Mouse (Mus musculus) embryonic facial prominence, embryonic 14.5 days (tissue): ENCODE measurements around the gene Clic6. TPM values are rescaled to one million over a fixed set of nuclear protein-coding genes. Genes with fewer than 3 reads are reported as not detected.

Experiments
- ATAC-seq: fragments of 200-750 bp; cut with Nextera tagmentation; 2 replicates; pipeline ENCODE4 v1.8.0; 2017; ENCODE audit warnings: low read depth, moderate number of reproducible peaks, moderate TSS enrichment
- DNase-seq: peaks from one replicate; pipeline ENCODE4 v3.0.0-alpha.2; 2015; ENCODE audit warnings: low spot score
- H3K27ac ChIP-seq: fragments of 300-500 bp; sonication (generic); replicated peaks from 2 replicates; pipeline ENCODE4 v1.5.1; 2014; ENCODE audit warnings: low read depth, mild to moderate bottlenecking, low read length, moderate library complexity
- H3K27me3 ChIP-seq: fragments of 300-500 bp; sonication (generic); replicated peaks from 2 replicates; pipeline ENCODE4 v1.6.1; 2014; ENCODE audit warnings: low read length; ENCODE audit not compliant: control insufficient read depth, insufficient read depth
- H3K36me3 ChIP-seq: fragments of 300-500 bp; sonication (generic); 2 replicates; pipeline ENCODE4 v1.6.1; 2014; ENCODE audit warnings: low read length, mixed read lengths; ENCODE audit not compliant: control insufficient read depth, insufficient read depth
- H3K4me1 ChIP-seq: fragments of 300-500 bp; sonication (generic); 2 replicates; pipeline ENCODE4 v1.6.1; 2014; ENCODE audit warnings: antibody characterized with exemption, low read length; ENCODE audit not compliant: control insufficient read depth, insufficient read depth
- H3K4me2 ChIP-seq: fragments of 300-500 bp; sonication (generic); 2 replicates; pipeline ENCODE4 v1.6.1; 2014; ENCODE audit warnings: low read depth, mild to moderate bottlenecking, low read length, moderate library complexity, mixed read lengths
- H3K4me3 ChIP-seq: fragments of 300-500 bp; sonication (generic); 2 replicates; pipeline ENCODE4 v1.5.1; 2014; ENCODE audit warnings: low read depth, mild to moderate bottlenecking, low read length
- H3K9ac ChIP-seq: fragments of 300-500 bp; sonication (generic); 2 replicates; pipeline ENCODE4 v1.6.1; 2014; ENCODE audit warnings: low read depth, mild to moderate bottlenecking, low read length, moderate library complexity, mixed read lengths
- H3K9me3 ChIP-seq: fragments of 300-500 bp; sonication (generic); 2 replicates; pipeline ENCODE4 v1.6.1; 2016; ENCODE audit warnings: low read length; ENCODE audit not compliant: control insufficient read depth
- WGBS: fragments of 180-500 bp; shearing (Covaris S2); extraction: QIAGEN DNeasy Blood & Tissue Kit; methylation state at CpG from one replicate; pipeline ENCODE4 v1.1.7; 2014; 5-methylcytosine and 5-hydroxymethylcytosine counted together
- polyA plus RNA-seq: library from polyadenylated mRNA; unstranded; fragments of >200 nt; fragmentation: Nextera tagmentation; extraction: Ambion mirVana; gene quantifications from 2 replicates; pipeline ENCODE4 v1.2.1, GENCODE M21; 2014

Gene Clic6
- polyA plus RNA-seq, 1 experiment from 2014 or later: 4.1 TPM

- Histone ChIP-seq H3K27ac (no peak overlapping the region), H3K4me2 (no peak overlapping the region), H3K9me3 (no peaks in the 10 kb centered on the region), H3K4me3 (no peak overlapping the region), H3K9ac (no peak overlapping the region), H3K36me3 (no peaks in the 10 kb centered on the region; the same call in 1 of the 2 replicates), H3K4me1 (no peaks in the 10 kb centered on the region), H3K27me3 (no peaks in the 10 kb centered on the region)
- DNase-seq: no peak
- WGBS: 75% methylated on average over 7 of the region's 8 CpGs
- no peak for ATAC-seq
Observed at GRCm38 (mm10) chr16:92450331-92450730, 35.2 kb upstream of the Clic6 start.

GRCm38 (mm10) chr16:92451516-92452072, 33.9 kb upstream of the Clic6 start:
- no peaks in the 10 kb centered on the region for H3K9me3 ChIP-seq
- no peaks in the 10 kb centered on the region; the same call in 1 of the 2 replicates for H3K36me3 ChIP-seq
- ATAC-seq (no peak), DNase-seq (no peak)
- H3K27me3 ChIP-seq: no peaks in the 10 kb centered on the region
- no peak overlapping the region for H3K4me2 ChIP-seq
- 76% methylated on average over 17 of the region's 17 CpGs for WGBS
- H3K4me1 ChIP-seq: no peaks in the 10 kb centered on the region
- H3K4me3 ChIP-seq: no peak overlapping the region
- no peak overlapping the region for H3K9ac ChIP-seq
- no peak overlapping the region for H3K27ac ChIP-seq

GRCm38 (mm10) chr16:92452609-92453008, 32.9 kb upstream of the Clic6 start:
- H3K4me1 ChIP-seq: no peaks in the 10 kb centered on the region
- H3K27ac ChIP-seq: no peak overlapping the region
- DNase-seq (no peak), ATAC-seq (peak; percentile 34; the same call in 1 of the 2 replicates)
- no peaks in the 10 kb centered on the region for H3K9me3 ChIP-seq
- H3K27me3 ChIP-seq: no peaks in the 10 kb centered on the region
- 67% methylated on average over 8 of the region's 8 CpGs for WGBS
- no peaks in the 10 kb centered on the region; the same call in 1 of the 2 replicates for H3K36me3 ChIP-seq
- H3K9ac ChIP-seq: no peak overlapping the region
- no peak overlapping the region for H3K4me3 ChIP-seq
- no peak overlapping the region for H3K4me2 ChIP-seq

GRCm38 (mm10) chr16:92454002-92454401, 31.5 kb upstream of the Clic6 start:
- ATAC-seq (no peak), DNase-seq (no peak)
- H3K4me1 ChIP-seq: no peaks in the 10 kb centered on the region
- H3K27me3 ChIP-seq: no peaks in the 10 kb centered on the region
- H3K9ac ChIP-seq: no peak overlapping the region
- no peaks in the 10 kb centered on the region for H3K9me3 ChIP-seq
- H3K36me3 ChIP-seq: no peaks in the 10 kb centered on the region; the same call in 1 of the 2 replicates
- H3K27ac ChIP-seq: no peak overlapping the region
- H3K4me2 ChIP-seq: no peak overlapping the region
- no peak overlapping the region for H3K4me3 ChIP-seq
- 90% methylated on average over 7 of the region's 7 CpGs for WGBS

- Histone ChIP-seq H3K27me3 (no peaks in the 10 kb centered on the region), H3K4me2 (no peak overlapping the region), H3K9me3 (no peaks in the 10 kb centered on the region), H3K4me3 (no peak overlapping the region), H3K9ac (no peak overlapping the region), H3K36me3 (no peaks in the 10 kb centered on the region; the same call in 1 of the 2 replicates), H3K27ac (no peak overlapping the region), H3K4me1 (no peaks in the 10 kb centered on the region)
- DNase-seq (peak; percentile 60), ATAC-seq (no peak)
- WGBS: 88% methylated on average over 18 of the region's 18 CpGs
Observed at GRCm38 (mm10) chr16:92454495-92454894, 31.0 kb upstream of the Clic6 start.

GRCm38 (mm10) chr16:92455488-92455887, 30.0 kb upstream of the Clic6 start:
- H3K36me3 ChIP-seq: no peaks in the 10 kb centered on the region; the same call in 1 of the 2 replicates
- no peaks in the 10 kb centered on the region for H3K4me1 ChIP-seq
- no peak overlapping the region for H3K27ac ChIP-seq
- no peak overlapping the region for H3K9ac ChIP-seq
- no peak overlapping the region for H3K4me3 ChIP-seq
- H3K9me3 ChIP-seq: no peaks in the 10 kb centered on the region
- H3K4me2 ChIP-seq: no peak overlapping the region
- no peak for DNase-seq
- no peaks in the 10 kb centered on the region for H3K27me3 ChIP-seq
- WGBS: 69% methylated on average over 8 of the region's 8 CpGs
- ATAC-seq: no peak

GRCm38 (mm10) chr16:92455969-92456368, 29.6 kb upstream of the Clic6 start:
- no peak for ATAC-seq
- H3K9me3 ChIP-seq: no peaks in the 10 kb centered on the region
- 85% methylated on average over 5 of the region's 5 CpGs for WGBS
- H3K4me1 ChIP-seq: no peaks in the 10 kb centered on the region
- H3K27ac ChIP-seq: no peak overlapping the region
- H3K27me3 ChIP-seq: no peaks in the 10 kb centered on the region
- H3K4me2 ChIP-seq: no peak overlapping the region
- no peak for DNase-seq
- H3K36me3 ChIP-seq: no peaks in the 10 kb centered on the region; the same call in 1 of the 2 replicates
- H3K9ac ChIP-seq: no peak overlapping the region
- H3K4me3 ChIP-seq: no peak overlapping the region

GRCm38 (mm10) chr16:92457594-92457993, 27.9 kb upstream of the Clic6 start:
- WGBS: 29% methylated on average over 7 of the region's 7 CpGs
- H3K27ac ChIP-seq: no peak overlapping the region
- peak; percentile 89 for DNase-seq
- no peaks in the 10 kb centered on the region for H3K36me3 ChIP-seq
- no peaks in the 10 kb centered on the region for H3K9me3 ChIP-seq
- H3K4me3 ChIP-seq: no peak overlapping the region
- no peak overlapping the region for H3K4me2 ChIP-seq
- no peaks in the 10 kb centered on the region for H3K4me1 ChIP-seq
- no peak overlapping the region for H3K9ac ChIP-seq
- no peaks in the 10 kb centered on the region for H3K27me3 ChIP-seq
- peak; percentile 75 for ATAC-seq

GRCm38 (mm10) chr16:92461412-92461811, 24.1 kb upstream of the Clic6 start:
- ATAC-seq (no peak), DNase-seq (no peak)
- Histone ChIP-seq H3K4me1 (peaks cover 12% of the 10 kb centered on the region), H3K27ac (no peak overlapping the region), H3K36me3 (no peaks in the 10 kb centered on the region), H3K4me2 (no peak overlapping the region), H3K27me3 (no peaks in the 10 kb centered on the region), H3K9ac (no peak overlapping the region), H3K9me3 (no peaks in the 10 kb centered on the region), H3K4me3 (no peak overlapping the region)
- 72% methylated on average over 6 of the region's 6 CpGs for WGBS
